Mouse (Mus musculus): ENCODE measurements at regions not wholly inside any gene's neighbourhood (a gene's known extent, or its start where the extent isn't known, plus 50 kb on each side); places are given as distances from the start of the nearest gene placed in this dataset.

GRCm38 (mm10) chr13:99777736-99778135 is 123.2 kb downstream of the Cartpt start:
- no peak for TF ChIP-seq CTCF (conservative IDR thresholded peaks at IDR 0.05; ENCODE audit: insufficient read depth, insufficient read length, low read depth, low read length)
- no peak for TF ChIP-seq POLR2A (IDR thresholded peaks at IDR 0.05; ENCODE audit: low read depth, low read length)
